Mouse (Mus musculus) heart, embryonic 15.5 days (tissue): ENCODE data around the gene Kxd1. TPM values are rescaled to one million over a fixed set of nuclear protein-coding genes. Genes with fewer than 3 reads are reported as not detected.

Source experiments
- ATAC-seq: fragments of 200-750 bp; cut with Nextera tagmentation; replicated peaks from 2 replicates; pipeline ENCODE4 v1.8.0; 2017; ENCODE audit warnings: low read depth, moderate TSS enrichment; ENCODE audit not compliant: insufficient number of reproducible peaks, insufficient read depth, low FRiP score
- H3K27ac ChIP-seq: fragments of 300-500 bp; sonication (generic); 2 replicates; pipeline ENCODE4 v1.5.1; 2015; ENCODE audit warnings: mild to moderate bottlenecking, inconsistent platforms
- H3K27me3 ChIP-seq: fragments of 300-500 bp; sonication (generic); 2 replicates; pipeline ENCODE4 v1.6.1; 2015; ENCODE audit warnings: inconsistent platforms
- H3K36me3 ChIP-seq: fragments of 300-500 bp; sonication (generic); 2 replicates; pipeline ENCODE4 v1.6.1; 2015; ENCODE audit warnings: mild to moderate bottlenecking, inconsistent platforms
- H3K4me1 ChIP-seq: fragments of 300-500 bp; sonication (generic); replicated peaks from 2 replicates; pipeline ENCODE4 v1.6.1; 2015; ENCODE audit warnings: inconsistent platforms
- H3K4me2 ChIP-seq: fragments of 300-500 bp; sonication (generic); 2 replicates; pipeline ENCODE4 v1.6.1; 2015; ENCODE audit warnings: inconsistent platforms, mild to moderate bottlenecking, moderate library complexity
- H3K4me3 ChIP-seq: fragments of 300-500 bp; sonication (generic); 2 replicates; pipeline ENCODE4 v1.5.1; 2015; ENCODE audit warnings: mild to moderate bottlenecking, inconsistent platforms
- H3K9ac ChIP-seq: fragments of 300-500 bp; sonication (generic); 2 replicates; pipeline ENCODE4 v1.6.1; 2015; ENCODE audit warnings: mild to moderate bottlenecking, inconsistent platforms
- H3K9me3 ChIP-seq: fragments of 300-500 bp; sonication (generic); replicated peaks from 2 replicates; pipeline ENCODE4 v1.6.1; 2016; ENCODE audit warnings: inconsistent platforms
- WGBS: fragments of 180-500 bp; shearing (Covaris S2); methylation state at CpG from one replicate; pipeline ENCODE4 v1.1.7; 2015; ENCODE audit warnings: mixed read lengths; 5-methylcytosine and 5-hydroxymethylcytosine counted together
- polyA plus RNA-seq: library from polyadenylated mRNA; unstranded; fragments of >200 nt; fragmentation: Nextera tagmentation; extraction: Ambion mirVana; gene quantifications from 2 replicates; pipeline ENCODE4 v1.2.1, GENCODE M21; 2015

Kxd1 gene
- polyA plus RNA-seq, 1 experiment from 2014 or later: 64.5 TPM

DNA sequence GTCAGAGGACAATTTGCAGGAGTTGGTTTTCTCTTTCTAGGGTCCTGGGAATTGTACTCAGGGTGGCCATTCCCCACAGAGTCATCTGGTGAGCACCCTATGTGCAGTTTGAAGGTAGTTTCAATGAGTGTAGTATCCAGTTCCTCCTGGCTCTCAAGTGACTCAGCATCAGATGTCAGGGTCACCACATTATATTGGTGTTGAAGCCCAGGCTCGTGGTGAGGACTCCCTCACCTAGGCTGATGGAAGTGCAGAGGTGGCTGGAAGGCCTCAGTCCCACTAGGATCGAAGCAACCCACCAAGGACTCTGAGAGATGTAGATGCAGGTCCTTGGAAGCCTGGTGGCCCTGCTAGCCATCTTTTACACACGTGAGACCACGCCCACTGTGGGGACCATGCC is 18.7 kb upstream of the Kxd1 start:
- no peaks in the 10 kb centered on the region for H3K36me3 ChIP-seq
- no peak overlapping the region for H3K9ac ChIP-seq
- no peak overlapping the region for H3K27ac ChIP-seq
- 72% methylated on average over 4 of the region's 4 CpGs for WGBS
- no peaks in the 10 kb centered on the region for H3K27me3 ChIP-seq
- peaks cover 36% of the 10 kb centered on the region for H3K4me1 ChIP-seq
- H3K9me3 ChIP-seq: no peaks in the 10 kb centered on the region
- H3K4me2 ChIP-seq: no peak overlapping the region
- no peak for ATAC-seq
- H3K4me3 ChIP-seq: no peak overlapping the region

DNA sequence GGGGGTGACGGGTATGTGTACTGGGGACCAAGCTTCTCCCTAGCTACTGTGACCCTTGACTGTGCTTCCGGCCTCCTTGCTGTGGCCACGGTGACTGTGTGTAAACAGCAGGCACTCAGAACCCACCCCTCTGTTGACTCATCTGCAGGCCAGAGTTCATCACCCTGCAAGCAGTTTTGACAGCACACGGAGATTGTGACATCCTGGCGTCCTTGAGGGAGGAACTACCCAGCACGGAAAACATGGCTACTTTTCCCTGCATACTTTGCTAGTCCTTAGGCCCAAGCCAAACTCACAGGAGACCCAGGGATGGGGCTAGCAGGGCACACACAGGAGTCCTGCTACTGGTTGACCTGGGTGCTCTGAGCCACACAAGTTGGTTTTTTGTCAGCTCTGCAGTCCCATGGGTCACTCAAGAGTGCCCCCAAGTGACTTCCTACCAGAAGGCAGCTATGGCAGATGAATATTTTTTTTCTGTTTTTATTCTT is 16.5 kb upstream of the Kxd1 start:
- Histone ChIP-seq H3K4me2 (no peak overlapping the region), H3K36me3 (no peaks in the 10 kb centered on the region), H3K27ac (no peak overlapping the region), H3K9ac (no peak overlapping the region), H3K27me3 (no peaks in the 10 kb centered on the region), H3K4me1 (peaks cover 44% of the 10 kb centered on the region), H3K9me3 (no peaks in the 10 kb centered on the region), H3K4me3 (no peak overlapping the region)
- no peak for ATAC-seq
- 56% methylated on average over 6 of the region's 6 CpGs for WGBS

DNA sequence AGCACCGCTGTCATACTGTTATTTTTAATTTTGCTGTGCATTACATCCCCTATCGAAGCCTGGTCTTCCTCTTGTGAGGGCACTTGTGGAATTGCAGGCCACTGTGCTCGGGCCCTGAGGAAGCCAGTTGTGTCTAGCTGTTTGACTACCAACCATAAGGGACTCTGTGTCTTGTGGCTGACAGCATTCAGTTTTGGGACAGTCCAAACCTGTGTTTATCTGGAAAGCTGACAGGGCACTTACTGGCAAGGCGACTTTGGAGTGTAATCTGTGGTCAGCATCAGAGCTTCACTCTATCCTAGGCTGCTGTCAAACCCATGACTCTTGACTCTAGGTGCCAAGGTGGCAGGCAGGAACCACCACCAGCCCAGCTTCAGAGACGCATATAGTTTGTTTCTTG is 13.3 kb upstream of the Kxd1 start:
- Histone ChIP-seq H3K36me3 (peaks cover 10% of the 10 kb centered on the region), H3K4me3 (peak overlapping the region; percentile 89), H3K9me3 (no peaks in the 10 kb centered on the region), H3K27ac (peak overlapping the region; percentile 43; the same call in 1 of the 2 replicates), H3K4me1 (peaks cover 40% of the 10 kb centered on the region), H3K4me2 (peak overlapping the region; percentile 93), H3K9ac (peak overlapping the region; percentile 91; the same call in 1 of the 2 replicates), H3K27me3 (no peaks in the 10 kb centered on the region)
- WGBS: 50% methylated on average over 5 of the region's 5 CpGs
- ATAC-seq: no peak

GRCm38 (mm10) chr8:70540507-70541071 is 12.8 kb upstream of the Kxd1 start:
- 28% methylated on average over 7 of the region's 7 CpGs for WGBS
- no peak for ATAC-seq

DNA sequence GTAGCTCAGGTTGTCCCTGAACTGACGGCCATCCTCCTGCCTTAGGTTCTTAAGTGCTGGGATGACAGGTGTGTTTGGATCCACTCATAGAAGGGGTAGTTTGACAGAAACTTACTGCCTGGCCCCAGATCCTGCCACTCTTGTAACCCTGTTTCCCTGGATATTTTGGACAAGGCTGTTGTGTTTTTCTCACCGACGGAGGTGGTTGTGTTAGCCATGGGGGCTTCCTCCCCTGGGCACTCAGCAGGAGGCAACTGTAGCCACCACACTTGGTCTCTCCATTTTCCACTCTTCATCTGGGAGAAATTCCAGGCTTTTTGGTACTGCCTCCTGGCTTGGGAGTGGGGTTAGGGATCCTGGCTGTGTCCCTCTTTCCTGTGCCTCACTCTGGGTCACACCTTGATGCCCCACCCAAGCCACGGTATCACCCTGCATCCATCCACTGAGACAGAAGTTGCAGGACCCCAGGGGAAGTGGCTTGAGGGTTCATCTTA is 12.3 kb upstream of the Kxd1 start:
- Histone ChIP-seq H3K4me3 (peak overlapping the region; percentile 89), H3K36me3 (peaks cover 16% of the 10 kb centered on the region), H3K27ac (peak overlapping the region; percentile 96), H3K27me3 (no peaks in the 10 kb centered on the region), H3K9me3 (no peaks in the 10 kb centered on the region), H3K4me1 (peaks cover 40% of the 10 kb centered on the region), H3K4me2 (peak overlapping the region; percentile 93), H3K9ac (peak overlapping the region; percentile 91)
- 7% methylated on average over 4 of the region's 4 CpGs for WGBS
- no peak for ATAC-seq

More at GRCm38 (mm10) chr8:70540507-70541071, 12.8 kb upstream of the Kxd1 start:
- Histone ChIP-seq H3K4me3 (peak overlapping the region; percentile 89), H3K9me3 (no peaks in the 10 kb centered on the region), H3K36me3 (peaks cover 15% of the 10 kb centered on the region), H3K27ac (peak overlapping the region; percentile 96), H3K9ac (peak overlapping the region; percentile 91), H3K27me3 (no peaks in the 10 kb centered on the region), H3K4me2 (peak overlapping the region; percentile 93), H3K4me1 (peaks cover 40% of the 10 kb centered on the region)

- peak within 1 kb of the TSS; percentile 89 for H3K4me3 ChIP-seq
- H3K27me3 ChIP-seq: no peaks in the 10 kb centered on the region
- H3K9ac ChIP-seq: peak within 1 kb of the TSS; percentile 91
- WGBS: under 1% methylated on average over 58 of the region's 58 CpGs
- peak; percentile 89 for ATAC-seq
- H3K4me1 ChIP-seq: peaks cover 38% of the 10 kb centered on the region
- no peaks in the 10 kb centered on the region for H3K9me3 ChIP-seq
- peaks cover 21% of the 10 kb centered on the region for H3K36me3 ChIP-seq
- peak within 1 kb of the TSS; percentile 93 for H3K4me2 ChIP-seq
- peak within 1 kb of the TSS; percentile 96 for H3K27ac ChIP-seq
Observed at GRCm38 (mm10) chr8:70539077-70539813, 11.5 kb upstream of the Kxd1 start, which contains the start of gene Ell. Gene Ell (plus strand): TSS chr8:70539457.

- ATAC-seq: peak; percentile 78
- Histone ChIP-seq H3K4me3 (peak overlapping the region; percentile 89), H3K9me3 (no peaks in the 10 kb centered on the region), H3K36me3 (peaks cover 26% of the 10 kb centered on the region), H3K9ac (peak overlapping the region; percentile 91), H3K27ac (peak overlapping the region; percentile 96), H3K27me3 (no peaks in the 10 kb centered on the region), H3K4me2 (peak overlapping the region; percentile 93), H3K4me1 (peaks cover 34% of the 10 kb centered on the region)
- under 1% methylated on average over 32 of the region's 32 CpGs for WGBS
Observed at GRCm38 (mm10) chr8:70538633-70539076, 10.9 kb upstream of the Kxd1 start.

DNA sequence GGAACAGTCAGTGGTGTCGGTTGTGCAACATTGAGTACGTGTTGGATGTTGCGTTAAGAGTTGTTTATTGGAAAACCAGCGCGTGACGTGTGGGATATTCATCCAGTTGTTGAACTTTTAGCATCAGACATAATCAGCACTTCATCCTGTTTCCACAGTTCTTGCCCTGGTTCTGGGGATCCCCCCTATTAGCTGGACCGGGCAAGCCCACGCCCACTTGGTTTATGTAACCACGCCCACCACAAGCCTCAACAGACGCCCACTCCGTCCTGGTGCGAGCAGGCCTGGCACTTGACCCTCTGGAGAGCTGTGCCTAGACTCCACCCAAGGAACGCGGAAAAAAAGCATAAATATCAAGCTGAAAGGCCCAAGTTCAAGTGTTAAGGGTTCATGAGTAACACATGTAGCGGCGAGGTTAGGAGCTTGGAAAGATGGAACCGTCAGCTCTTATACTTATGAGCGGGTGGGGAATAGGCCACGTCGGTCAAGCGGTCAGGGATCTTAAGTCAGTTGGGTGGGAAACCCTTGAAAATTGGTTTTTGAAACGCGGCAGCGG is 10.3 kb upstream of the Kxd1 start:
- WGBS: 14% methylated on average over 24 of the region's 24 CpGs
- ATAC-seq: no peak
- H3K27me3 ChIP-seq: no peaks in the 10 kb centered on the region
- H3K9me3 ChIP-seq: no peaks in the 10 kb centered on the region
- peaks cover 32% of the 10 kb centered on the region for H3K36me3 ChIP-seq
- H3K9ac ChIP-seq: peak overlapping the region; percentile 58
- peak overlapping the region; percentile 96 for H3K27ac ChIP-seq
- peak overlapping the region; percentile 89 for H3K4me3 ChIP-seq
- H3K4me2 ChIP-seq: peak overlapping the region; percentile 93
- peaks cover 34% of the 10 kb centered on the region for H3K4me1 ChIP-seq

DNA sequence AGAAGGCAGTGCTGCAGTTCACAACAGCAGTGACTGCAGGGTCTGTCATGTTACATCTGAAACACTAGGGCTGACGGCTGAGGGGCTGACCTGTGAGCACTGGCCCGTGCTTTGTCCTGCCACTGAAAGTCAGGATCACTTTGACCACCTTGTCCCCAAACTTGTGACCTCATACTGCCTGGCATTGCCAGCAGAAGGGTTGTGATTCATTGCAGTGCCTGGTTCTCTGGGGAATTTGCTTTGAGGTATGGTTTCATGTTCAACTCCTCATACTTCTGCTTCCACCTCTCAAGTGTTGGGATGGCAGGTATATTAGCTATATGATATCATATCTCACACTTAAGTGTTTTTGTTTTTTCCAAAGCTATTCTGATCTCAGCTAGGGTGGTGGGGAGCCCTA is 7.9 kb upstream of the Kxd1 start:
- ATAC-seq: no peak
- 72% methylated on average over 2 of the region's 2 CpGs for WGBS
- Histone ChIP-seq H3K27ac (no peak overlapping the region), H3K4me2 (no peak overlapping the region), H3K4me1 (peaks cover 14% of the 10 kb centered on the region), H3K9ac (no peak overlapping the region), H3K9me3 (no peaks in the 10 kb centered on the region), H3K4me3 (no peak overlapping the region), H3K36me3 (peaks cover 55% of the 10 kb centered on the region), H3K27me3 (no peaks in the 10 kb centered on the region)

DNA sequence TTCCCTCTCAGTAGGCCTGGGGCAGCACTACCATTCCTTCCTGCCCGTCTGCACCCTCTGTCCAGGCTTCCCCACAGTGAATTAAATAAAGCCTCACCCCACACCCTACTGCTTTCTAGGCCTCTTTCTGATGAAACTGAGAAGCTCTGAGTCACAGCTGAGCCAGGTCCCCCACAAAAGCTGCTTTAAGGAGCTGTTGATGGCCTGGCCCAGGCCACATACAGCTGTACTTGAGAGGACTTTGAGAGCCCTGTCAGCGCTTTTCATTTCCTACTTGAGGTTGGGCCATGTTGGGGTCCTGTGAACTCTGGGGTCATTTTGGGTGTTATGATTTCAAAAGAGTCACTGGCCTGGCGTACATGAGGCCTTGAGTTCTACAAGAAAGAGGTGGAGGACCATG is 7.5 kb upstream of the Kxd1 start:
- H3K36me3 ChIP-seq: peaks cover 60% of the 10 kb centered on the region
- no peak overlapping the region for H3K4me3 ChIP-seq
- H3K27ac ChIP-seq: no peak overlapping the region
- no peaks in the 10 kb centered on the region for H3K9me3 ChIP-seq
- peaks cover 10% of the 10 kb centered on the region for H3K4me1 ChIP-seq
- ATAC-seq: no peak
- WGBS: 70% methylated on average over 3 of the region's 3 CpGs
- no peak overlapping the region for H3K4me2 ChIP-seq
- no peaks in the 10 kb centered on the region for H3K27me3 ChIP-seq
- H3K9ac ChIP-seq: no peak overlapping the region

GRCm38 (mm10) chr8:70534281-70534680 is 6.5 kb upstream of the Kxd1 start:
- Histone ChIP-seq H3K9ac (no peak overlapping the region), H3K27me3 (no peaks in the 10 kb centered on the region), H3K36me3 (peaks cover 66% of the 10 kb centered on the region), H3K4me2 (no peak overlapping the region), H3K4me1 (peaks cover 9% of the 10 kb centered on the region), H3K9me3 (no peaks in the 10 kb centered on the region), H3K27ac (no peak overlapping the region), H3K4me3 (no peak overlapping the region)
- ATAC-seq: no peak
- WGBS: 92% methylated on average over 12 of the region's 12 CpGs
